Mouse (Mus musculus): ENCODE measurements around the gene Zic1.

DNA sequence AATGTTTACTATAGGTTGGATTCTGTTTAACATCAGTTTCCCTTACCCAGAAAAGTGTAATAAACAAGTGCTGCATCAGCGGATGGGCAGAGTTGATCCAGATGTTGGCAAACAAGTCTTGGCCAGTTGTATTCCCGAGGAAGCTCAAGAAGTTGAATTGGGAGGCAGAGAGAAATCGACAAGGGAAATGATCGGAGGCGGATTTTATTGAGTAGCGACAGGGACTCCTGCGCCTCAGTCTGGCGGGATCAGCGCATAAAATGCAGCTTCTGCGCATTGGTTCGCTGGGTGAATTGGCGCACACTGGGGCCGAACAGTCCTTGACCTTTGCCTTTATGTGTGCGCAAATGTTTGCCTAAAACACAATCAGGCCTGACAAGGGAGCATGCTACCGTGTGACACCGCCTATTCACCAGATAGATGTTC is 40.2 kb upstream of the Zic1 start:
- TF ChIP-seq CTCF (IDR thresholded peaks at IDR 0.05; ENCODE audit: extremely low read depth, insufficient read depth, insufficient read length, insufficient replicate concordance) (no peak), POLR2A (IDR thresholded peaks at IDR 0.05; ENCODE audit: low read depth, low read length) (no peak)

Data from spleen, adult 2 months (tissue).